Mouse (Mus musculus): ENCODE results near the gene Pitpnb. TPM values are rescaled to one million over a fixed set of nuclear protein-coding genes. Genes with fewer than 3 reads are reported as not detected.

Gene Pitpnb
- polyA plus RNA-seq (2015; fragmentation: Nextera tagmentation; extraction: Ambion mirVana): 97.0 and 104 TPM in 2 replicates

DNA sequence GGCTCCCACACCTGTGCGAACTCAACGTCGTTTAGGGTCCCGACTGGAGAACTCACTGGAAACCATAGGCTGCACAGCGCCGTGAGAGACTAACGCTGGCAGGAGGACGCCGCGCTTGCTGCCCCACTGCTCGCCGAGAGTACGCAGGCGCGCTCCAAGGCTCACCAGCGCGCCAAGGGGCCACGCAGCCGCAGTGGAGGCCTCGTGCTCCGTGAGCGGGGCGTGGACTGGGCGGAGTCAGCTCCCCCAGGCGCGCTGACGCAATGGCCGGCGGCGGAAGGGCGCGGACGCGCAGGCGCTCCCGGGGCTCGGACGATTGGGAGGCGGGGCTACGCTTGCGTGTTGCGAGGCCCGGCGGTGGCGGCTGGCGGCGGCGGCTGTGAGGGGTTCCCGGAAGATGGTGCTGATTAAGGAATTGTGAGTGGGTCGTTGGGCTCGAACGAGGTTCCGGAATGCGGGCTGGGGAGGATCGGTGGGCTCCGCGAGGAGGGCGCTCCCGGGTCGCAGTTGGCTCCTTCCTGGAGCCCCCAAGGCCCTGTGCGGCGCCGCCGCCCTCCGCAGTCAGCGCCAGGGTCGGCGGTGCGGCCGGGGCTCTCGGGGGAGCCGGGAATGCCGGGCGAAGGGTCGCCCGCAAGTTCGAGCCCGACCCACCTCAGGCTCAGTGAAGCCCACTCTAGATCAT, at the start of gene Pitpnb:
TSS of gene Pitpnb (plus strand) at position 347 of the 682 bp plus-strand sequence.
- H3K27me3 ChIP-seq: no peaks in the 10 kb centered on the region
- H3K4me3 ChIP-seq: peak within 1 kb of the TSS; percentile 95
- H3K27ac ChIP-seq (replicated peaks): peak within 1 kb of the TSS; percentile 92
- 0 out of 2 replicates have a peak, but pooled peaks cover 3% of the 10 kb centered on the region for H3K9me3 ChIP-seq
- peak within 1 kb of the TSS; percentile 97 for H3K9ac ChIP-seq
- H3K4me1 ChIP-seq (replicated peaks): peaks cover 22% of the 10 kb centered on the region
- peak; percentile 99 for ATAC-seq (ENCODE audit: low read depth)
- WGBS: under 1% methylated on average over 78 of the region's 78 CpGs
- peaks cover 16% of the 10 kb centered on the region for H3K36me3 ChIP-seq
- peak within 1 kb of the TSS; percentile 88 for H3K4me2 ChIP-seq

DNA sequence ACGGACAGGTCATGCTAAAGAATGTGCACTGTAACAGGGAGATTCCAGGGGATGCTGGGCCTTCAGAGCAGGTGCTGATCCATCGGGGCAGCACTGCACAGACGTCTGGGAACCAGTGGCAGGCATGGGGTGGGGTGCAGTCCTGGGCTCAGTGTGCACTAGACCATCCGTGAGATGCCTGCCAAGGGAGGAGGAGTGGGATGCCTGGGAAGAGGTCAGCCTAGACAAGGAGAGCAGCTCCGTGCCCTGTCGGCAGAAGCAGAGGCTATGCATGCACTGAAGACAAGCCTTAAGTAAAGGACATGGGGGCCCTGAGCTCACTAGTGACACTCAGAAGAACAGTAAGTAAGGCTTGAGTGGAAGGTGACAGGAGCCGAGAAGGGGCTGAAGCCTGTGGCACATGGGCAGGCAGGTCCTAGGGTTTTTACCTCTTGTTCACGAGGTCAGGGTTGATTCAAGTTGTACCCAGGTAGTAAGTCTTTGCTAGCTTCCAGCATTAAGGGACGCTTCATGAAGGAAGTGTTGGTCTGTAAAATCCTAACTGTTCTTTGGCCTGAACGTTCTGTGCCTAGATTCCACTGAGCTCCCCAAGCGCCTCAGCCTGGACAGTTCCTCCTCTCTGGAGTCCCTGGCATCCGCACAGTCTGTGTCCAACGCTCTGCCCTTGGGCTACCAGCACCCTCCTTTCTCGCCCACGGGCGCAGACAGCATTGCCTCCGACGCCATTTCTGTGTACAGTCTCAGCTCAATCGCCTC, 46.0 kb upstream of the Pitpnb start:
- no peaks in the 10 kb centered on the region for H3K27me3 ChIP-seq
- H3K9ac ChIP-seq: no peak overlapping the region
- ATAC-seq (ENCODE audit: low read depth): no peak
- no peaks in the 10 kb centered on the region for H3K9me3 ChIP-seq
- no peak overlapping the region for H3K27ac ChIP-seq (replicated peaks)
- peaks cover 89% of the 10 kb centered on the region for H3K36me3 ChIP-seq
- H3K4me2 ChIP-seq: no peak overlapping the region
- 0 out of 2 replicates have a peak, but pooled peaks cover under 1% of the 10 kb centered on the region for H3K4me1 ChIP-seq (replicated peaks)
- H3K4me3 ChIP-seq: no peak overlapping the region
- 86% methylated on average over 19 of the region's 19 CpGs for WGBS

DNA sequence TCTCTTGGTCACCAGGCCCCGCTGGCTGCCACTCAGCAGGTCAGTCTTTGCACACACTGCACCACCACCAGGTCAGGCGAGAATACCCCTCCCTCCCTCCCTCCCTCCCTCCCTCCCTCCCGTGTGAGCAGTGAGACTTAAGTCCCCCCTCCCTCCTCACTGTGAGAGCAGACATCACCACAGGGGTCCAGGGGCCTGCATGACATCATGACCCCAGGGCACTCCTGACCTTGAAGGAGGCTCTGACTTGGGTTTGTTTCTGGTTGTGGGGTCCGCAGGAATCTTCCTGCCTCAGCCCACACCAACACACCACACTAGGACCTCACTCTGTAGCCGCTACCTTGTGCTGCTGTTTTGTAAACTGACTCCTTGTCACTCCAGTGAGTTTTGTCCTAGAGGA, 43.0 kb upstream of the Pitpnb start:
- no peak for ATAC-seq (ENCODE audit: low read depth)
- WGBS: 63% methylated on average over 5 of the region's 5 CpGs
- Histone ChIP-seq H3K36me3 (peaks cover 59% of the 10 kb centered on the region), H3K9me3 (no peaks in the 10 kb centered on the region), H3K4me1 (replicated peaks) (peaks cover 11% of the 10 kb centered on the region; the same call in 1 of the 2 replicates), H3K4me2 (no peak overlapping the region), H3K4me3 (no peak overlapping the region), H3K27me3 (no peaks in the 10 kb centered on the region), H3K9ac (no peak overlapping the region), H3K27ac (replicated peaks) (no peak overlapping the region)

GRCm38 (mm10) chr5:111288486-111288885, 42.1 kb upstream of the Pitpnb start:
- Histone ChIP-seq H3K9ac (no peak overlapping the region), H3K27ac (replicated peaks) (no peak overlapping the region), H3K4me2 (no peak overlapping the region), H3K36me3 (peaks cover 50% of the 10 kb centered on the region), H3K4me1 (replicated peaks) (peaks cover 14% of the 10 kb centered on the region; the same call in 1 of the 2 replicates), H3K27me3 (no peaks in the 10 kb centered on the region), H3K9me3 (no peaks in the 10 kb centered on the region), H3K4me3 (no peak overlapping the region)
- ATAC-seq (ENCODE audit: low read depth): no peak
- WGBS: 87% methylated on average over 11 of the region's 11 CpGs

DNA sequence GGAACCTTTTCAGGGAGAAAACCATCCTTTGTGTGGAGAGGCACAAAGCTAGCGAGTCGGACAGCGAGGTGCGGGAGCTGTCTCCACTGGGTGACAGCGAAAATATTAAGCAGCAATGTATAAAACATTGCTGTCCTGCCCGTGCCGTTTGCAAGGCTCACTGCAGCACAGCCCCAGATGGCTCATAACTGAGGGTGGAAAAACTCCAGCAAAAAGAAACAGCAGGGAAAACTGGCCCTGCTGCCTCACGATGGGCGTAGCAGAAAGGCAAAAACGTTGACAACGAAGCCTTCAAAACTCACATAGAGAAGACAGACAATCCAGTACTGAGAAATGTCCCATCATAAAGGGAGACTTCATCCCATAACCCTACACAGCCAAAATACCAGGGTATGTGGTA, 40.5 kb upstream of the Pitpnb start:
- H3K4me1 ChIP-seq (replicated peaks): peaks cover 17% of the 10 kb centered on the region
- H3K9ac ChIP-seq: no peak overlapping the region
- no peak overlapping the region for H3K4me2 ChIP-seq
- H3K27me3 ChIP-seq: no peaks in the 10 kb centered on the region
- ATAC-seq (ENCODE audit: low read depth): no peak
- H3K4me3 ChIP-seq: no peak overlapping the region
- H3K27ac ChIP-seq (replicated peaks): no peak overlapping the region
- WGBS: 66% methylated on average over 11 of the region's 11 CpGs
- H3K36me3 ChIP-seq: peaks cover 34% of the 10 kb centered on the region
- H3K9me3 ChIP-seq: no peaks in the 10 kb centered on the region

GRCm38 (mm10) chr5:111291639-111292038, 38.9 kb upstream of the Pitpnb start:
- H3K9me3 ChIP-seq: no peaks in the 10 kb centered on the region
- ATAC-seq (ENCODE audit: low read depth): peak; percentile 65; the same call in 1 of the 2 replicates
- H3K4me2 ChIP-seq: no peak overlapping the region
- no peaks in the 10 kb centered on the region for H3K27me3 ChIP-seq
- no peak overlapping the region for H3K4me3 ChIP-seq
- no peak overlapping the region; the same call in 1 of the 2 replicates for H3K27ac ChIP-seq (replicated peaks)
- peaks cover 17% of the 10 kb centered on the region for H3K4me1 ChIP-seq (replicated peaks)
- peaks cover 18% of the 10 kb centered on the region for H3K36me3 ChIP-seq
- H3K9ac ChIP-seq: no peak overlapping the region
- WGBS: 64% methylated on average over 10 of the region's 10 CpGs

DNA sequence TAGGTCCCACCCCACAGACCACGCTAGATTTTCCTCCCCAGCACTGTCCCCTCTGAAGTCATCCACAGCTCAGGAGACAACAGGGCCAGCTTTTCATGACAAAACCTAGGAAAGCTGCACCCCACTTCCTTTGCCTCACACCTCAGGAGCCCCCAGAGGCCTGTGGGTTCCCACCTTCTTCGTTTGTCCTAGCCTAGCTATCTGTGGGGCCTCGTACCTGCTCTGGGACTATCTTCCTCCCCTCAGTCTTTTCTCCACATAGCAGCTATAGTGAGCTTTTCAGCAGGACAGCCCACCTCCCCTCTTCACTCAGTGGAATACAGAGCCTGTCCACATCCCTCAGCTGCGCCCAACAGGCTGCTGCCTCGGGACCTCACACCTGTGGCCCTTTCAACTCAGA, 32.8 kb upstream of the Pitpnb start:
- no peaks in the 10 kb centered on the region for H3K9me3 ChIP-seq
- no peak for ATAC-seq (ENCODE audit: low read depth)
- H3K27me3 ChIP-seq: no peaks in the 10 kb centered on the region
- 72% methylated on average over 5 of the region's 5 CpGs for WGBS
- H3K36me3 ChIP-seq: no peaks in the 10 kb centered on the region
- H3K4me1 ChIP-seq (replicated peaks): peaks cover 17% of the 10 kb centered on the region
- H3K4me2 ChIP-seq: no peak overlapping the region
- H3K4me3 ChIP-seq: no peak overlapping the region
- no peak overlapping the region for H3K27ac ChIP-seq (replicated peaks)
- no peak overlapping the region for H3K9ac ChIP-seq

GRCm38 (mm10) chr5:111298706-111299105, 31.9 kb upstream of the Pitpnb start:
- H3K4me1 ChIP-seq (replicated peaks): peaks cover 12% of the 10 kb centered on the region
- H3K9ac ChIP-seq: no peak overlapping the region
- H3K27me3 ChIP-seq: no peaks in the 10 kb centered on the region
- H3K27ac ChIP-seq (replicated peaks): no peak overlapping the region
- no peak overlapping the region for H3K4me3 ChIP-seq
- no peak overlapping the region for H3K4me2 ChIP-seq
- 56% methylated on average over 7 of the region's 7 CpGs for WGBS
- H3K36me3 ChIP-seq: no peaks in the 10 kb centered on the region
- no peak for ATAC-seq (ENCODE audit: low read depth)
- H3K9me3 ChIP-seq: no peaks in the 10 kb centered on the region

GRCm38 (mm10) chr5:111300776-111301175, 29.8 kb upstream of the Pitpnb start:
- Histone ChIP-seq H3K9me3 (0 out of 2 replicates have a peak, but pooled peaks cover 2% of the 10 kb centered on the region), H3K4me1 (replicated peaks) (peaks cover 11% of the 10 kb centered on the region; the same call in 1 of the 2 replicates), H3K4me2 (no peak overlapping the region), H3K9ac (no peak overlapping the region), H3K4me3 (no peak overlapping the region), H3K36me3 (no peaks in the 10 kb centered on the region), H3K27ac (replicated peaks) (no peak overlapping the region), H3K27me3 (no peaks in the 10 kb centered on the region)
- WGBS: 46% methylated on average over 8 of the region's 8 CpGs
- ATAC-seq (ENCODE audit: low read depth): no peak; the same call in 1 of the 2 replicates

DNA sequence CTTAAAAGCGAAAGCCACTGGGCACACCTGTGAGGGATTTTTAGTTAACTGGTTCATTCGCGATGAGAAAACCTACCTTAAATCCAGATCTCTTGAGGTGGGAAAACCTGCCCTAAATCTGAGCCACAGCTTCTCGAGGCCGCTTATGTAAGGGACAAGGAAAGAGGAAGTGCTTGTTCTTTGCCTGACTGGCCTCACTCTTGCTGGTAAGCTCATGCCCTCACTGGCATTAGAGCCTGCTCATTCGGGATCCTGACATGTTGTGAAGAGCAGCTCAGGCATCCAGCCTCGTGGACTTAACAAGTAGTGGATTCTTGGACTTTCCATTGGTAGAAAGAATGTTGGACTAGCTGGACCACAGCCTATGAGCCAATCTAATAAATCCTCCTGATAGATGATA, 28.8 kb upstream of the Pitpnb start:
- H3K4me2 ChIP-seq: no peak overlapping the region
- H3K27ac ChIP-seq (replicated peaks): no peak overlapping the region
- no peaks in the 10 kb centered on the region for H3K36me3 ChIP-seq
- no peak overlapping the region for H3K9ac ChIP-seq
- ATAC-seq (ENCODE audit: low read depth): no peak
- H3K27me3 ChIP-seq: no peaks in the 10 kb centered on the region
- no peak overlapping the region for H3K4me3 ChIP-seq
- H3K4me1 ChIP-seq (replicated peaks): peaks cover 11% of the 10 kb centered on the region; the same call in 1 of the 2 replicates
- 84% methylated on average over 7 of the region's 7 CpGs for WGBS
- 0 out of 2 replicates have a peak, but pooled peaks cover 2% of the 10 kb centered on the region for H3K9me3 ChIP-seq

- H3K27me3 ChIP-seq: no peaks in the 10 kb centered on the region
- H3K9ac ChIP-seq: no peak overlapping the region
- H3K4me1 ChIP-seq (replicated peaks): peaks cover 11% of the 10 kb centered on the region; the same call in 1 of the 2 replicates
- no peak overlapping the region for H3K4me3 ChIP-seq
- H3K4me2 ChIP-seq: no peak overlapping the region
- WGBS: 91% methylated on average over 3 of the region's 3 CpGs
- no peak overlapping the region for H3K27ac ChIP-seq (replicated peaks)
- no peaks in the 10 kb centered on the region for H3K36me3 ChIP-seq
- 0 out of 2 replicates have a peak, but pooled peaks cover 2% of the 10 kb centered on the region for H3K9me3 ChIP-seq
- no peak for ATAC-seq (ENCODE audit: low read depth)
Observed at GRCm38 (mm10) chr5:111304730-111305129, 25.8 kb upstream of the Pitpnb start.

GRCm38 (mm10) chr5:111310185-111310584, 20.4 kb upstream of the Pitpnb start:
- 83% methylated on average over 6 of the region's 6 CpGs for WGBS
- Histone ChIP-seq H3K4me1 (replicated peaks) (no peaks in the 10 kb centered on the region), H3K27me3 (no peaks in the 10 kb centered on the region), H3K36me3 (no peaks in the 10 kb centered on the region), H3K9ac (no peak overlapping the region), H3K27ac (replicated peaks) (no peak overlapping the region), H3K4me3 (no peak overlapping the region), H3K9me3 (0 out of 2 replicates have a peak, but pooled peaks cover under 1% of the 10 kb centered on the region), H3K4me2 (no peak overlapping the region)
- no peak for ATAC-seq (ENCODE audit: low read depth)
